Mouse (Mus musculus) layer of hippocampus, adult 6 months (tissue): ENCODE measurements around the gene Trim67. TPM values are rescaled to one million over a fixed set of nuclear protein-coding genes. Genes with fewer than 3 reads are reported as not detected.

Experiments used
- long read RNA-seq, 2 experiments: library from polyadenylated mRNA; unstranded; transcript quantifications; one replicate each; pipeline ENCODE4 v2.0.0; 2019 to 2020
- polyA plus RNA-seq: library from polyadenylated mRNA; unstranded; fragments of <200 nt; fragmentation: Nextera tagmentation; gene quantifications from 2 replicates; pipeline ENCODE4 v1.2.3, GENCODE M21; 2021

Trim67 gene
- polyA plus RNA-seq = 0.70 and 0.92 TPM in 2 replicates
- long read RNA-seq, experiment 1 = 0 reads
- long read RNA-seq, experiment 2, partial matches to known transcripts = 0 of 1 reads
- long read RNA-seq, experiment 2, other reads (novel, unspliced or antisense) = 1 of 1 reads

GRCm38 (mm10) chr8:124792708-124793107 is at the start of gene Trim67:
Gene Trim67 (plus strand): TSS chr8:124793092.

DNA sequence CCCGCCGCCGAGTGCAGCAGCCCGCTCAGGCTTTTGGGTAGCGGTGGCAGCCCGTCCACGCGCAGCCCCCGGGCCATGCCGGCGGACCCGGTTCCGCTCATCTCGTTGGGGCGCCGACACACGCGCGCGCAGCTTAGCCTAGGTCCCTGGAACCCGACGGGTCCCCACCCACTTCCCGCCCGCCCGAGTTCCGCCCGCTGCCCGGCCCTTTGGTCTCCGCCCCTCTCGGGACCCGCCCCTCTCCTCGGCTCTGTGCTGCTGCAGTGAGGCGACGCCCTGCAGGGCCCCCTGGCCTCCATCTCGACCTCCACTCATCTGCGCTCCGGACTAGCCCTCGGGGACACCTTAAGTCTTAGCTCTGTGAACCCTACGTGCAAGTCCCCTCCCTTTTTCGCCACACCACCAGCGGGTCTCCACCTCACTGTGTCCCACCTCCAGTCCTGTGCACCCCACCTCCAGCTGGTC is 41.2 kb upstream of the Trim67 start, which contains the start of gene Fam89a:
Fam89a (minus strand) TSS at position 124 of the 465 bp plus-strand sequence.

GRCm38 (mm10) chr8:124862321-124863162 is 69.7 kb downstream of the Trim67 start, which contains the start of the genes Gnpat and 2810004N23Rik:
Gene Gnpat (plus strand): TSS chr8:124863033.
Gene 2810004N23Rik (minus strand): TSS chr8:124863120.

Other genes with a start within 250 kb of the Trim67 start
- 18.2 and 31.7 TPM in 2 replicates for gene Agt, start 223.4 kb upstream of the Trim67 start, polyA plus RNA-seq
- 0.26 and 0.63 TPM in 2 replicates for gene Capn9, start 217.0 kb upstream of the Trim67 start, polyA plus RNA-seq
- gene 2310022B05Rik, start 129.7 kb upstream of the Trim67 start, polyA plus RNA-seq = 19.7 and 28.2 TPM in 2 replicates
- 13.4 and 15.0 TPM in 2 replicates for gene Ttc13, start 71.1 kb upstream of the Trim67 start, polyA plus RNA-seq
- 8.5 and 10.5 TPM in 2 replicates for gene Arv1, start 71.0 kb upstream of the Trim67 start, polyA plus RNA-seq
- 0.41 and 0.88 TPM in 2 replicates for gene Fam89a, start 41.3 kb upstream of the Trim67 start, polyA plus RNA-seq
- gene Gnpat, start 69.9 kb downstream of the Trim67 start, polyA plus RNA-seq = 43.6 and 48.2 TPM in 2 replicates
- gene 2810004N23Rik, start 70.0 kb downstream of the Trim67 start, polyA plus RNA-seq = 15.6 and 18.1 TPM in 2 replicates
- 2.6 and 2.7 TPM in 2 replicates for gene Exoc8, start 104.6 kb downstream of the Trim67 start, polyA plus RNA-seq
- 2.4 and 3.3 TPM in 2 replicates for gene Sprtn, start 104.8 kb downstream of the Trim67 start, polyA plus RNA-seq
- gene Egln1, start 156.2 kb downstream of the Trim67 start, polyA plus RNA-seq = 7.5 and 7.8 TPM in 2 replicates
- gene Tsnax, start 219.9 kb downstream of the Trim67 start, polyA plus RNA-seq = 172 and 186 TPM in 2 replicates